Mouse (Mus musculus) brown adipose tissue, adult 24 weeks (tissue): ENCODE measurements at regions not wholly inside any gene's neighbourhood (a gene's known extent, or its start where the extent isn't known, plus 50 kb on each side); places are given as distances from the start of the nearest gene placed in this dataset.

ENCODE experiments used
- H3K27ac ChIP-seq: fragments of 200-500 bp; replicated peaks from 2 replicates; pipeline ENCODE4 v1.5.1; 2012; ENCODE audit warnings: low read depth, mild to moderate bottlenecking, low read length
- H3K4me1 ChIP-seq: fragments of 200-500 bp; 2 replicates; pipeline ENCODE4 v1.6.1; 2012; ENCODE audit warnings: low read length, mixed read lengths; ENCODE audit not compliant: control insufficient read depth, insufficient read depth, insufficient read length
- H3K4me3 ChIP-seq: fragments of 200-500 bp; 2 replicates; pipeline ENCODE4 v1.5.1; 2012; ENCODE audit warnings: low read depth, mild to moderate bottlenecking, low read length, moderate library complexity; ENCODE audit not compliant: insufficient read depth

DNA sequence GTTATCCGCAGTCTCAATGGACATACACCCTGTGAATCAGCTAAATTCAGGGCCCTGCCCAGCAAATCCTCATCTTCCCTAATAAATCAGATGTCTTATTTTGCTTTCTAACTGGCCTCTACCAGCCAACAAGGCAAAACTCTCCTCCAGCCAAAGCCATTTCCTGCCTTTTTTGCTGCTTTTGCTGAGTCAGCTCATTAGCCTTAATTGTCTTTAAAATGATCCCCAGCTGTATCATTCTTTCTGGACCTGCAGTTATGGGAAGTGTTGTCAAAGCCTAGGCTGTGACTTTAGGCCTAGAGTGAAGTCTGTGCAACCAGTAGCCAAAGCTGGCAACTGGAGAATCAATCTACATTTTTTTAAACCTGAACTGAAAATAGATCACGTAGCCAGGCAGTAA, 81.4 kb downstream of the Mtpn start:
- H3K4me1 ChIP-seq: no peaks in the 10 kb centered on the region
- no peak overlapping the region for H3K27ac ChIP-seq
- no peak overlapping the region for H3K4me3 ChIP-seq

- Histone ChIP-seq H3K4me3 (no peak overlapping the region), H3K27ac (no peak overlapping the region)
These were observed 94.7 kb downstream of the Mtpn start for GRCm38 (mm10) chr6:35445007-35445406.

GRCm38 (mm10) chr6:35426301-35426700, 100.4 kb upstream of the Fam180a start:
- no peaks in the 10 kb centered on the region for H3K4me1 ChIP-seq
- no peak overlapping the region for H3K4me3 ChIP-seq
- no peak overlapping the region for H3K27ac ChIP-seq

More at GRCm38 (mm10) chr6:35445007-35445406, 94.7 kb downstream of the Mtpn start:
- H3K4me1 ChIP-seq: no peaks in the 10 kb centered on the region

DNA sequence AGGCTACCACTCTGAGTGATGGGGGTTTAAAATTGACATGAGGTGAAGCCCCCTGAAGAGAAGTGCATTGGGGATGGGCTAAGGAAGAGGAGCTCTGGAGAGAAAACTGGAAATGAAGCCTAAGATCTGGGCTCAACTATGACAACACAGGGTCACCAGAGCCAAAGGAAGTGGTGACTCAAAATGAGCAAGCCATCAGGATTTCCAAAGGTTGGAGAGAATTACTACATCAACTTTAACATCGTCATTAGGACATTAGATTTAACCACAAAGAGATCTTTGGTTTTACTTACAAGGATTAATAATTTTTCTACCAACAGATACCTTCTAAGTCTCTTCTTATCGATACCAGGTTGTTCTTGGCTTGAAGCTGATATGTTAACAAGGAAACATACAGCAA, 98.6 kb upstream of the Fam180a start:
- Histone ChIP-seq H3K27ac (no peak overlapping the region), H3K4me1 (no peaks in the 10 kb centered on the region), H3K4me3 (no peak overlapping the region)

GRCm38 (mm10) chr6:35420924-35421323, 95.0 kb upstream of the Fam180a start:
- no peak overlapping the region for H3K27ac ChIP-seq
- H3K4me1 ChIP-seq: no peaks in the 10 kb centered on the region
- H3K4me3 ChIP-seq: no peak overlapping the region

DNA sequence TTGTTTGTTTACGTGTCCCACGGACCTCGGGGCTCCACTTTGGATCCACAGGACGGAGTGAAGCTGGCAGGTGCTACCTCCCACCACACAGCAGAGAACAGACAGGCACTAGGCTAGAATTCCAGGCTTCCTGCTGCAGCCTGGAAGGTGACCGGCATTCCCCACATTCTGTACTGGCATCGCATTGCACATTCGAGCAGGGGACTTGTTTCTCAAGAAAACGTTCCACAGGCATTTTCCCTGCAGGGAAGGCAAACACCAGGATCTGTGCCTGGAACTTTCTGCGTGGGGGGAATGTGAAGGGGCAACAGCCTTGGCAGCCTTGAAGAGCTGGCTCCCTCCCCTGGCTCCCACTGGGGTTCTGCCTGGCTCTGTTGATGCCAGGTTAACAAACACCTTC, 79.1 kb upstream of the Fam180a start:
- H3K4me1 ChIP-seq: 0 out of 2 replicates have a peak, but pooled peaks cover 2% of the 10 kb centered on the region
- H3K27ac ChIP-seq: no peak overlapping the region
- H3K4me3 ChIP-seq: no peak overlapping the region

DNA sequence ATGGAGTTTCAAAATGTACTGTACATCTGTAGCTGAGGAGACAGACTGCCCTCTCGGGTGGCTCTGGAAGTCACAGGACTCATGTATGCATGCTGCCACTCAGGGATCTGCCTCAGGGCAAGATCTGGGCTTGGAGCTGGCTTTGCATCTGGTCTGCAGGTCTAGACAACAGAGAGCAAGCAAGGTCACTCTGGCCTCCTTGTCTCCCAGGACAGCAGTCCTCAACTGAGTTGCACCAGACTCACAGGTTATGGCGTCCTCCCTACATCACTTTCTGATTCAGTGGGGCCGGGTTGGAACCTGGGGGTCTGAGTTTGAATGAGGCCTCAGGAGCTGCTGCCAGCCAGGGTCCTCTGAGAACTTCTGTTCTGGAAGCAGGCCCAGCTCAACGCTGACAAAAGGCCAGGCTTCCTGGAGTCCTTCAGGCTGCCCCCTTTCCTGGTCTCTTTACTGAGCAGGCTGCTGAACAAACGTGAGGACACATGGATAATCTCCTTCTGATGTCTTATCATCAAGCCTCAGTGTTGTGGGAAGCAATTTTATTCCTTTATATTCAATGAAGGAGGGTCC, 77.5 kb upstream of the Fam180a start:
- Histone ChIP-seq H3K27ac (no peak overlapping the region), H3K4me3 (no peak overlapping the region), H3K4me1 (0 out of 2 replicates have a peak, but pooled peaks cover 2% of the 10 kb centered on the region)

DNA sequence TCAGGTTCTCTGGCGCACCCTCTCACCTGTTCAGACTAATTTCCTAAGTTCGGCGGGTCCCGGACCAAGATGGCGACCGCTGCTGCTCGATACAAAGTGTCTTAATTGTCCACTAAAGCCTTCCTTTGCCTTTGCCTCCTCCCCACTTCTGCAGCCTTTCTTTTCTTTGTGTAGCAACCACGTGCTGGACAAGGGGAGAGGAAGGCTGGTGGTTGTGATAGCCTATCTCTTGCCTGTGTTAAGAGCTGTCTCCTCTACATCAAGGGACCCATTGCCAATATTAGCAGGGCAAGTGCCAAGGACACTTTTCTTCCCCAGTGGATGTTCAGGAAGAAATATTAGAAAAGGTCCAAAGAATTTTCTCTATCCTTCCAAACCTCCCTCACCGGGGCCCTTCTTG, 69.8 kb upstream of the Fam180a start:
- Histone ChIP-seq H3K4me1 (no peaks in the 10 kb centered on the region), H3K4me3 (no peak overlapping the region), H3K27ac (no peak overlapping the region)

DNA sequence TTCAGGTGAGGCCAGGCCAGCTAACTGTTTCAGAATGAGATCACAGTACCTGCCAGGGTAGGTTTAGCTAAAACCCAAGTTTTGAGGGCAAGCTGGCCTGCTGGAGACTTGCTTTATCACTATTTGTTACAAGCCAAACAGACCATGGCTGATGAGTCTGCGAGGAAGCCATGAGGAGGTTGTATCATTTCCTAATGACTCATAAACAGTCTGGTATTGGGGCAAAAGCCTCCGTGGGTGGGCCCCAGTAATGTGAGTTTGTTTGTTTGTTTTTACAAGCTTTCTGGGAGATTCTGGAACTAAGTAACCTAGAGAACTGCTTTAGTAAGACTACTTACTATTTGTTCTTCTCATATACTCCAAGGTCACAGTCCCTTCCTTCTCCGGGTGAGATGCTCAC, 62.9 kb upstream of the Fam180a start:
- no peak overlapping the region for H3K4me3 ChIP-seq
- no peaks in the 10 kb centered on the region for H3K4me1 ChIP-seq
- no peak overlapping the region for H3K27ac ChIP-seq

DNA sequence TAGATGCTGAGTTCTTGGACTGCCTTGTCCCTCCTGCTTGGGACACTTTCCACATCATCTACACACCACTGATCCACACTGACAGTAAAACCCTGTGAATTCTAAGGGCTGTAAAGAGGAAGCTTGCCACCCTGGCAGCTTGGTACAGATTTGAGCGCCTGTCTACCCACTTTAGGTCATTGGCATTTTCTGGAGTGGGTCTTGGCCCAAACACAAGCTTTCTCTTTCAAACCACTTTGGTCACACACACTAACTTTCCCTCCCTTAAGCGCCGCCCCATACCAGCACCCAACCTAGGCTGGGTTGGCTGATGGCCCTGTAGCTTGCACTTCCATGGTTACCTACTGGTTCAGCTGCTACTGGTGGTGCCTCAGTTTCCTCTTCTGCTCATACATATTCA, 55.6 kb upstream of the Fam180a start:
- Histone ChIP-seq H3K4me1 (no peaks in the 10 kb centered on the region), H3K27ac (no peak overlapping the region), H3K4me3 (no peak overlapping the region)

GRCm38 (mm10) chr6:35380721-35381466, 55.0 kb upstream of the Fam180a start:
- Histone ChIP-seq H3K4me1 (no peaks in the 10 kb centered on the region), H3K4me3 (no peak overlapping the region; the same call in 1 of the 2 replicates), H3K27ac (no peak overlapping the region)

DNA sequence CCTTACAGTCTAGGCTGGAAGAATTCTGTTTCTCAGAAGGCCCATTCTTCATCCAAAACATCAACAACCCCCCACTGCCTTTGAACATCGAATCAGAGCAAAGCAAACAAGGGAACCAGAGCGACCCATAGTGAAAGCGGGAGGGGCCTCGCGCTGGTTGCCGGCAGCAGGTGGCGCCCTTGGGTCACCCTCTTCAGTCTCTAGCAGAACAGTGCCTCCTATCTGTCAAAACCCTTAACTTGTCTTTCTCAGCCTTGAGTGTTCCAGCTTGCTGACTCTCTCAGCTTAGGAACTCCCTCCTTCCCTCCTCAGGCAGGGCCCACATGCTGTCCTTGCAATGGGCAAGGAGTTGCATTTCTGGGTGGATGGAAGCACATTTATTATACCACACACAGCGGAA, 53.9 kb upstream of the Fam180a start:
- Histone ChIP-seq H3K4me1 (no peaks in the 10 kb centered on the region), H3K4me3 (peak overlapping the region; percentile 30), H3K27ac (no peak overlapping the region)

- Histone ChIP-seq H3K27ac (no peak overlapping the region), H3K4me1 (no peaks in the 10 kb centered on the region), H3K4me3 (no peak overlapping the region)
These were observed 52.9 kb upstream of the Fam180a start for GRCm38 (mm10) chr6:35378851-35379250.

GRCm38 (mm10) chr6:35377535-35377934, 51.6 kb upstream of the Fam180a start:
- H3K27ac ChIP-seq: no peak overlapping the region
- H3K4me1 ChIP-seq: no peaks in the 10 kb centered on the region
- no peak overlapping the region for H3K4me3 ChIP-seq

DNA sequence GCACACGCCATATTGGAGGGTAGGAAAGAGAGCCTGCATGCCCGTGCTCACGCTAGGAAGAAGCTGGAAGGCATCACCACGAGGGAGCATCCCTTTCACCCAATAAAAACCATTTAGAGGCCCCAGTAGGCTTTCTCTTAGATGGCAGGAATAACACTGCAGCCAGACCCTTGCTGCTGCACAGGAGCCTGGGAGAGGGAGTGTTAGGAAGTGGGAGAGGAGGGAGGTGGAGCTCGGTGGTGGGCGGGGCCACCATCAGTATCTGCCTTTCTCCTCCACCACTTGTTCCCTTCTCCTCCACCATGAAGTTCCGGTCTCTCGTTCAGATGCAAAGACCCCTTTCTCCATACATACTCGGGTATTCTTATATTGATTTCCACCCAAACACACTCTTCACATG, 50.6 kb upstream of the Fam180a start:
- H3K4me1 ChIP-seq: no peaks in the 10 kb centered on the region
- no peak overlapping the region for H3K27ac ChIP-seq
- H3K4me3 ChIP-seq: no peak overlapping the region
